Mouse (Mus musculus): Measurements from ENCODE around the gene Mrpl52.

The Mrpl52 gene

DNA sequence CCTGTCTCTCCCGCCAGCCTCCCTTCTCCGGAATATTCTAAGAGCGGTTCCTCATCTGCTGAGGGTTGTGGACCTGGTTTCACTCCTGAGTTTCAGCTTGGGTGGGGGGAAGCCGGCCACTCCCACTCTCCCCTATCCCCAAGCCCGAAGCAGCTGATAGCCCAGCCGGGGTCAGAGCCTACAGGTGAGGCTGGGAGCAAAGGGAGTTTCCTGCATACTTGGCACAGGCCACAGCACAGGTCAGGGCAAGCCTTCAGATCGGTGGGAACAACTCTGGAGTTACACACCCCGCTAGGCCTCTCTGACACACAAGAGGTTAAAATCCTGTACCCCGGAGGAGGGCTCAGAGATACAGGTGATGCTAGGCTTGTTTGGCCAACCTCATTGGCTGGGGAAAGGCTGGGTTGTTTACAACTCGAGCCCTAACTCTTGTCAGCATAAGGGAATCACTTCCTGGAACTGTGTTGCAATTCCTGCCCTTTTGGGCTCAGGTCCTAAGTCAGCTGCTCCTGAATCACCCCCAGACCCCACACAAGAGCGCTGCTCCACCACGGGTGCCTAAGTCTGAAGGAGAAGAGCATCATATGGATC lies 7.3 kb downstream of the Mrpl52 start:
- DNase-seq, result no peak

DNA sequence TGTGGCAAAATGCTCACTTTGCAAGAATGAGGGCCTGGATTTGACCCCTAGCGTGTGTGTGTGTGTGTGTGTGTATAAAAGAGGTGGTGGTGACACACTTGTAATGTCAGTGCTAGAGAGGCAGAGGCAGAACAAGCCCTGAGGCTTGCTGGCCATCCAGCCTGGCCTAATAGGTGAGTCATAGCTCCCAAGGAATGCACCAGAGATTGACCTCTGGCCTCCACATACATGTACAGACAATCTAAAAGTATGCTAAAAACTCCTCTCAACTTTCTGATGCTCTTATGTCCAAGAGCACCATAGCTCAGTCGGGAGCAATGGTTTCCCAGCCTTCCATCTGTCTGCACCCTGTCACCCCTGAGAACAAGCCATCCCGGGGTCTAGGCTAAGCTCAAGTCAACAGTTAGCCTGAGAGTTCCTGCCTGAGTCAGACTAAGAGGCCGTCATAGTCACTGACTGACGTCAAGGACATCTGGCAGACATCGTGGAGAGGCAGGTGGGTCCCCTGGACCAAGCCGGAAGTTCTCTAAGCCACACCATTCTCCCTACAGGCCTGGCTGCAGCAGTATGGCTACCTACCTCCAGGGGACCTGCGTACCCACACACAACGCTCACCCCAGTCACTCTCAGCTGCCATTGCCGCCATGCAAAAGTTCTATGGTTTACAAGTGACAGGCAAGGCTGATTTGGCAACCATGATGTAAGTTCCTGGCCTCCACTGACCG lies 8.6 kb downstream of the Mrpl52 start:
- DNase-seq, result no peak

DNA sequence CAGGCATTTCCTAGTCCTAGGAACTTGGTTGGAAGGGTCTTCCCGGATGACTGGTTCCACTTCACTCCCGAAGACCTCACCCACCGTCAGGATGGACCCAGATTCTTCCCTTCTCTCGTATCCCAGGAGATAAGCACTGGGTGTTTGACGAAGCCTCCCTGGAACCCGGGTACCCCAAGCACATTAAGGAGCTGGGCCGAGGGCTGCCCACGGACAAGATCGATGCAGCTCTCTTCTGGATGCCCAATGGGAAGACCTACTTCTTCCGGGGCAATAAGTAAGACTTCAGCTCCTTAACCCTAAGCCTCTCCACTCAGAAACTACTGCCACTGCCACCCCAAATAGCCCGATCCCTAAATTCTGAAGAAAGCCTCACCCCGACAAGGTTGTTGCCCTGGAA lies 12.4 kb downstream of the Mrpl52 start:
- no peak for DNase-seq

DNA sequence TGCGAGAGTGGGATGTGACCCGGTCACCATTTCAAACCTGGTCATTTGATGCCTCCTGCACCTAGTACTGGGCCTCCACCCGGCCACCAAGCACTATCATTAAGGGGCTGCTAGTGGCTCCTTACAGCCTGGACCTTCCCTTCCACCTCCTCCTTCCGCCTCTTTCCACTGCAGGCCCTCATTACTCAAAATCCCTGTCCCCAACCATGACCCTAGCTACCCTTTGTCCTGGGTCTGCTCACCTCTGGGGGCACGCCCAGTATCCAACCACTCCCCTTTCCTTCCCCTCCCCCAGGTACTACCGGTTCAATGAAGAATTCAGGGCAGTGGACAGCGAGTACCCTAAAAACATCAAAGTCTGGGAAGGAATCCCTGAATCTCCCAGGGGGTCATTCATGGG lies 12.9 kb downstream of the Mrpl52 start:
- DNase-seq, result no peak

DNA sequence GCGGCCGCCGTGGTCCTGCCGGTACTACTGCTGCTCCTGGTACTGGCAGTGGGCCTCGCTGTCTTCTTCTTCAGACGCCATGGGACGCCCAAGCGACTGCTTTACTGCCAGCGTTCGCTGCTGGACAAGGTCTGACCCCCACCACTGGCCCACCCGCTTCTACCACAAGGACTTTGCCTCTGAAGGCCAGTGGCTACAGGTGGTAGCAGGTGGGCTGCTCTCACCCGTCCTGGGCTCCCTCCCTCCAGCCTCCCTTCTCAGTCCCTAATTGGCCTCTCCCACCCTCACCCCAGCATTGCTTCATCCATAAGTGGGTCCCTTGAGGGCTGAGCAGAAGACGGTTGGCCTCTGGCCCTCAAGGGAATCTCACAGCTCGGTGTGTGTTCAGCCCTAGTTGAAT lies 13.8 kb downstream of the Mrpl52 start:
- DNase-seq, result no peak

DNA sequence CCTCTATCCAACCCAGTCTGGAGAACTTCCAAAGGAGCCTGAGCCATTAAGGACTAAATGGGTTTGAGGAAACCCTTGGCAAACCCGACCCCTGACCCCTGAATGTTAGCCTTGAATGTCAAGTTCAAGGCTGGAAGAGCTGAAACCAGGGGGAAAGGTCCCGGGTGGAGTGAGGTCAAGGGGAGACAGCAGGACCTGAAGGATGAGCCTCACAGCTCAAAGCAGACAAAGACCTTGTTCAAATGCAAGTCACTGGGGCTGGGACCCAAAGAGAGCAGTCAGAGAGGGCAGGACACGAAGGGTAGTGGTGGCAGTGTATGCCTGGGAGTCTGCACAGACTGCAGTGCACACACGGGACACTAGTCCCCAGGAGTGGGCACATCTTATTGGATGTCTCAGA lies 14.7 kb downstream of the Mrpl52 start:
- no peak for DNase-seq

DNA sequence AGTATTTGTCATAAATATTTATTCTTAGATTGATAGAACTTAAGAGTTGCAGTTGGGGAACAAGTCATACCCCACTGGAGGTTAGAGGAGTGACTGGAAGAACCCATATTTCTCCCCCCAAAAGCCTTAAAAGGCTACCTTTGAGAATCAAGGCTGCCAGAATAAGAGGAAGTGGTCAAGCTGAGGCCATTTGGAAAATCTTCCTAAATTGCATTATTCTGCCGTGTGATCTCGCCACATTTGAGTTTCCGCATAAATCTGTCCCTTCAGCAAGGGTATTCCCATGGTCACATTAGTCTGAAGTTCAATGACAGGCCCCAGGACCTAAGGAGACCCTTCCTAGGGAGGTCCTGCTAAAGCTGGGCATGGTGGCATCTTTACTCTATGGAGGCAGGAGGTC lies 15.8 kb downstream of the Mrpl52 start:
- DNase-seq, result no peak

DNA sequence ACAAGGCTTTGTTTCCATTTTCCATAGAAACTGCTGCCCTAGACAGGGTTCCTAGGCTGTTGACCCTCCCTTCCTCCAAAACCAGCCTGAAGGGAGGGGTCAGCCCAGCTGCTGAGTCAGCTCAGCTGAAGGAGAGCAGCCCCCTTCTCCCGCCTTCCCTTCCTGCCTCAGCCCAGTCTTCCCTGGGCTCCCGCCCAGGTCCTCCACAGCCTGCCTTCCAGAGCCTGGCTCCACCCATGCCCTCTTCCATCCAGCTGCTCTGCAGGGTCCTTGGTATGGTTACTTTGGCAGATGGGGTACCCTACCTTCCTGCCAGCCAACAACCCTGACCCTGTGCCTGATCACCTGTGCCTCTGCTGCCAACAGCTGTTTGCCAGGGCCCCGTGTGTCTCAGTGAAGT lies 16.5 kb downstream of the Mrpl52 start:
- no peak for DNase-seq

DNA sequence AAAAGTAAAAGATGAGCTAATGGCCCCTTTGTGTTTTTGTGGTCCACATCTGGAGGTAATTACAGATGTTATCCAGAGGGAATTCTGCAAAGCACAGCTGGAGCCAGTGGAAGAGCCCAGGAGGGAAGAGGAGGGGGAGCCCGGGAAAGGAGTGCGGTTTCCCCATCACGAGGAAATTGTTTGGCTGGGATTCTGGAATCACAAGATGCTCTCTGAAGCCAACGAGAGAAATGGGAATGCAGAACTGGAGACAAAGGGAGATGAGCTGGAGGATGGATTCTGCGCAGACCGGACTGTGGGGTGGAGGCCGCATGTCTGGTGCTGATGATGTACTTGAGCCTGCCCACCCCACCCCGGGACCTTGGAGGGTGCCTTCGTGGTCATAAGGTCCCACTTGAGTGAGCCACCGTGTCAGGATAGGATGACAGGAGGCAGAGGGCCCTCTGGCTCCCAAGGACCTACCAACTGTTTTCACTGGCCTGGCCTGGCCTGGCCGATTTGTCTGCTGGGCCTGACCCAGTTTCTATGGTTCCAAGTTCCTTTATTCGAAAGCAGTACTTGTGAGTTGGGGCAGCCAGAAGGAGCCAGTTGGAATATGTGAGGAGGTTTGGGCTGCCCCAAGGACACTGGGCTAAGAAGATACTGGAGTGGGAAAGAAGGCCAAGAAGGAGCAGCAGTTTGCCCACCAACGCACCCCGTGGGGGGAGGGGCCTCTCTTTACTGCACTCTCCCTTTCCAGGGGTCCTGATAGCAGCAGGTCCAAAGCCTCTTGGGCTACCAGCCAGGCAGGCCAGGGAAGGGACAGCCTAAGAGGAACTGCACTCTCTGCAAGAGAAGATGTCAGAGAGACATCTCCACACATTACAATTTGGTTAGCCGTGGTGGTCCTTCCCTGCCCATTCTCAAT lies 17.3 kb downstream of the Mrpl52 start:
- DNase-seq, result peak in 1 of 2 experiments; percentile 24

DNA sequence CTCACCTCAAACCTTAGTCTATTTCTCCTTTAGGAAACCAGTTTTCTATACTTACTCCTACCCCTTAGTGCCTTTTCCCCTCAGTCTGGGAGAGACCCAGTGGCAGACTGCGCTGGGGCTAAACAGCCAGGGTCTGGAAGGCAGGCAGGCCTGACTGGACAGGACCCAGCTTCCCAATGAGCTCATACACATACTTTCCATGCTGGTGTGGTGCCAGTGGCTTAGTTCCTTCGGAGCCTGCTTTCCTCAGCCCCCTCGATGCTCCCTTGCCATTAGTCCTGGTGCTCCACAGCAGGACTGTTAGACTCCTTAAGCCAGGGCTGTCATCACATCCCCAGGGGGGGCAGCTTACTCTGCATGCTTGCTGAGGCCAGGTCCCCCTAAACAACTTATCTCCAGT lies 18.8 kb downstream of the Mrpl52 start:
- DNase-seq, result no peak

DNA sequence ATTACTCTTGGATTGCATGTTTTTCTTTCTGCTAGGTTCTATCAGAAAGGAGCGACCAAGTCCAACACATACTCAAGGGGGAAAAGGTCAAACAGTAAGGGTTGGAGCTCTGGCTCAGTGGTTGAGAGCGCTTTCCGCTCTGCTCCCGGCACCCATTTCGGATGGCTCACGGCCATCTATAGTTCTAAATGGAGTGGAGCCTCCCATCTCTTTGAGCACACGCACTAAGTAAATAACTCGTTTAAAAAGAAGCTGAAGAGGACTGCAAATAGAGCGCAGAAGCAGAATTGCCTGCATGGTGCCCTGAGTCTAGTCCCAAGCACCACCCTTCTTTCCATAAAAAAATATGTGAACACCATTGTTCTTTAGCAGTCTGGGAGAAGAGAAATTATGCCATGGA lies 26.9 kb downstream of the Mrpl52 start:
- DNase-seq, result no peak

DNA sequence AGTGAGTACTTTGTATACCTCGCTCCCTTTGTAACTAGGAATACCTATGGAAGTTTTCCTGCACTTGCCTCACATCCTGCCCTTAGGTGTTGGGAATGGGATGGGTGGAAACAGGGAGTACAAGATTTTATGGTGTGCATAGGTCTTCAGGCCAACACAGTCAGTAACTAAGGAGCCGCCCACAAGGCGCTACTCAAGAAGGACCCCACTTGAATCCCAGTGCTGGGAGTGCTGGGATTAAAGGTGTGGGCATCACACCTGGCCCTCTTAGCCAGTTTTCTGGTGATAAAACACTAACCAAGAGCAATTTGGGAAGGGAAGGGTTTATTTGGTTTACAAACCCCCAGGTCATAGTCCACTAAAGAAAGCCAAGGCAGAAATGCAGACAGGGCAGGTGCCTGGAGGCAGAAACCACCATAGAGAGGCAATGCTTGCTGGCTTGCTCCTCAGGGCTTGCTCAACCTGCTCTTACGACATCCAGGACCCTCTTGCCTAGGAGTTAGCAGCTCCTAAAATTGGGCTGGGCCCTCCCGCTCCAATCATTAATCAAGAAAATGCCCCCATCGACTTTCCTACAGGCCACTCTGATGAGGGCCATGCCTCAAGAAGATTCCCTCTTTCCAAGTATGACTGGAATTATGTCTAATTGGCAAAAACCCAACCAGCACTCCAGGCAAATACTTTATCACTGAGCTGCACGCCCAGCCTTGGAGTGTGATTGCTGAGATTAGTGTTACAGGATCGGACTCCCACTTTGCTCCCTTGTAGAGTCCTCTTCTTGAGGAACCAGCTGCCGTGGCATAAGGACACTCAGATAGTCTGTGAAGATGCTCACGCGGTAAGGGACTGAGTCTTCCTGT lies 28.2 kb downstream of the Mrpl52 start:
- DNase-seq, result no peak

DNA sequence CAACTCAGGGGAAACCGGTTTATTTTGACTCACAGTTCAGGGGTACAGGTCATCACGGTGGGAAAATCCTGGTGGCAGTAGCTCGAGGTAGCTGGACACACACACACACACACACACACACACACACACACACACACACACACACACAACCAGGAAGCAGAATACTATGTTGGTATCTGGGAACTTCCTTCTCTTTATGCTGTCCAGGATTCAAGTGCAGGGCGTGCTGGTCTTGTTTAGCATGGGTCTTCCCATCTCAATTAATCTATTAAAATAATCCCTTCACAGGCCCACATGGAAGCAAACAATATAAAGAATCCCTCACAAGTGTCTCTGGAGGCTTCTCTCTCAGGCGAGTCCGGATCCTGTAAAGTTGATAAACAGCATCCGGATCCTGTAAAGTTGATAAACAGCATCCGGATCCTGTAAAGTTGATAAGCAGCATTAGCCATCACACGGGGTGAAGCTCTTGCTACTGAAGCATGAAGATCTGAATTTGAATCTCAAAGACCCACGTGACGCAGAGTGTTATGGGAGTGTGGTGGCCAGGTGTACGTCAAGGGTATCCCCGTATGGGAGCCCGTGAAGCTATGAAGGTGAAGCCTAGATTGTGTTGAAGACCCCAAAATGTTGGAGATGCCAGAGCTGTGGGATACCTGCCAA lies 31.3 kb downstream of the Mrpl52 start:
- no peak for DNase-seq

DNA sequence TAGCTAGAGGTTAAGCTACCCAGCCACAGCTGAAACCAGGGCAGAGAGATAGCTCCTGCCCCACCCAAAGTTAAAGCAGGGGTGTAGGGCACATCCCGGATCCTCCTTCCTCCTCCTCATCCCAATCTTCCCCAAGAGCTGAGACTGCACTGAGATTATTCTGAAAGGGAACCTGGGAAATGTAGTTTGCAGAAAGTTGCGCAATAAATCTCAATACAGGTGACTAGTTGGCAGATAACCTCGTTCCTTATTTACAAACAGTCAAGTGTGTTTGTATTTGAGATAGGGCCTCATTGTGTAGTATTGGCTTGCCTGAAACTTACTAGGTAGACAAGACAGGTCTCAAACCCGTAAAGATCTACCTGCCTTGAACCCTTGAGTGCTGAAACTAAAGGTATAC lies 35.4 kb downstream of the Mrpl52 start:
- DNase-seq, result no peak

DNA sequence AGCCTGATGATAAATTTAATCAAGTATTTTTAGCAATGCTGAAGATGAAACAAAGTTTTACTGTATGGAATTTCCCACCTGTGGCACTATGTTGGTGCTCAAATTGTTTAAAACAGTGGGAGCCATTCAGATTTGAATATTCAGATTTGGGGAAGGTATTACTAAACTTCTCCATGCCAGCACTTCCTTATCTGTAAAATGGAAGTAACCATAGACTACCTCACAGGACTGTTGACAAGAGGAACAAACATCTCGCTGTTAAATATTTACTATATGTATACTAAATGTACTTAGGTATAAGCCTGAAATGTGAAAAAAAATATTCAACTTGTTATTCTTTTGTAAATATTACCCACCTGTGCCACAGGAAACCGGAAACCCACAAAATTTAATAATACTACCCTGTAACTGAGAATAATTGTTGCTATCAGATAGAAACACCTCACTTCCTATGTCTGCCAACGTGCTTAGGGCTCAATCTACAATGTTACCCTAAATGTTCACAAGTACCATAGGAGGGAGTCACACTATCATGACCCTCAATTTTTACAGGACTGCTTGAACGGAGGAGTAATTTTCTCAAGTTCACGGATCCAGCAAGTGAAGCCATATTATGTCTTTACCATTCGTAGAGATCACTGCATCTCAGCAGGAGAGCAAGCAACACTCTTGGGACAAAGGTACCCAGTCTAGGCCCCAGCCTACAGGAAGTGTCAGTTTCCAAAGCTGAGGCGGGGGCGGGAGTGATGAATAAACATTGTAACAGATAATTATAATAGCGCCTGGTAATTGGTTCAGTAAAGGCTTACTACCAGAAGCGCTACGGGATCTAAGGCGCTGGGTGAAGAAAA lies 36.6 kb downstream of the Mrpl52 start:
- no peak for DNase-seq

DNA sequence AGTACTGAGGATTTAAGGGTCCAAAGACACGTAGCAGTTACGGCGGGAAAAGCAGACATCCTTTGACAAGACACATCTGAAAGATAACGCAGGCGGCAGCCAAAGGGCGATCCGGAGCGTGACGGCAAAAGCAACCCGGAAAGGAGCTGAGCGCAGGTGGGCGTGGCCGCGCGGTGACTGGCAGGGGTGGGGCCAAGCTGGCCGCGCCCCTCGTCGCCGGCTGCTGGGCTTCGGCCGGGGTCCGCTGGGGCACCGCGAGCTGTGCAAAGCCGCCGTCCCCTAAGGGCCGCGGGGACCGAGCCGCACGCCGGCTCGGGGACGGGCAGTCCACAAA lies 37.2 kb downstream of the Mrpl52 start, which contains the start of gene Lrp10:
TSS of gene Lrp10 (plus strand) at position 179 of the 334 bp plus-strand sequence.
- peak; percentile 91 to 93 for DNase-seq

DNA sequence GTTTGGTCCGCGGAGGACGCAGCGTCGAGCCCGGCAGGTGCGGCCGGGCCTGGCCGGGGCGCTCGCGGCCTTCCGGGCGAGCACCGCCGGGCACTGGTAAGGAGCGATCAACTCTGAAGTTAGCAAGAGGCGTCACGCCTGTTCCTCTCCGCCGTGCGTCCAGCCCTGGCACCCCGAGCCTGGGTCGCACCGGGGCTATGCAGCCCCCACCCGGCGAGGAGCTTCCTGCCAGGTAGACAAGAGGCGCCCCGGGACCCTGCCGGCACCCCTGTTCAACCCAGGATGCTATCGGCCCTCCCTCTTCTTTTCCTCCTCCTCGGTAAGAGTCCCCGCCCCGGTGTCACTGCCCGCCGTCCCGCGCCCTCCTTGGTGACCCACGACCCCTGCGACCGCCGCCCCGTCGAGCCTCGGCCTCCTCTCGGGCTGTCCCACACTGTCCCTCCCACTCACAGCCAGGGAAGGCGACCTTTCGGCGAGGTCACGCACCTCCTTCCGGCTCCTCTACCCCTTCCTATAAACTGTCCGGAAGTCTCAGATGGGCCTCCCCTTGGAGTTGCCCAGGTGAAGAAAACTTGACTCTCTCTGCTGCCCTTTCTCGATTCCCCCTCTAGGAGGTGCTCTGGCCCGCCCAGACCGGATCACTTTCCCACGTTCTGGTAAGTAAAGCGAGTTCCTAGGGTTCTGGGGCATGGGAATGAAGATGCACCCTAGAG lies 37.7 kb downstream of the Mrpl52 start:
- DNase-seq, result peak; percentile 67 to 70

DNA sequence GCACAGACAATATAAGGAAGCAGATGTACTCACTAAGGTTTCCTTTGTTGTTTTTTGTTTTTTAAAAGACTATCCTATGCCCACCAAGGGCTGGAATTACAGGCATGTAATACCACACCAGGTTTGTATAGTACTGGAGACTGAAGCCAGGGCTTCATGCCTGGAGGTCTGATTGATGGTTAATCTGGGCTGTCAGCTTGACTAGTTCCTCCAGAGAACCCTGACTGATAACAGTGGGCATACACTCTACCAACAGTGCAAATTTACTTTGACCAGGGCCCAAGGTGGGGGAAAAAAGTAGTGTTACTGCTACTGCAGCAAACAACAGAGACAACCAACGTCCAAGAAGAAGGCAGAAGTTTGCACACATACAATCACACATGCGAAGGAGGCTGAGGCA lies 44.8 kb downstream of the Mrpl52 start:
- DNase-seq, result no peak

DNA sequence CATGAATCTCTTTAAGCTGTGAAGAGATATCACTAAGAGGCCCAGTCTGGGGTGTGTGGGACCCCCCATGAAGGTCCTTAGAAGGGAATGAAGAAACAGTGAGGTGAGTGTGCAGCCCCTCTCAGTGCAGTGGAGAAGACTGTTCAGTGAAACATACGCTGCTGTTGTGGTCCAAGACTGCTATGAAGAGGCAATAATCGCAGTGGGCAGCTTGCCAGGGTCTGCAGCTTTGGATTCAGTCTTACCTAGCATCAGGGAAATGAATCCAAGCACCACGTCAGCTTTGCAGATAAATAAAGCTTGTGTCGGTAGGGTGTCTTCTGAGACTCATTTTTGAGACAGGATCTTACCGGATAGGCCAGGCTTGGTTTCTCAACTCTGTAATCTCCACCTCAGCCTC lies 46.0 kb downstream of the Mrpl52 start:
- no peak for DNase-seq

DNA sequence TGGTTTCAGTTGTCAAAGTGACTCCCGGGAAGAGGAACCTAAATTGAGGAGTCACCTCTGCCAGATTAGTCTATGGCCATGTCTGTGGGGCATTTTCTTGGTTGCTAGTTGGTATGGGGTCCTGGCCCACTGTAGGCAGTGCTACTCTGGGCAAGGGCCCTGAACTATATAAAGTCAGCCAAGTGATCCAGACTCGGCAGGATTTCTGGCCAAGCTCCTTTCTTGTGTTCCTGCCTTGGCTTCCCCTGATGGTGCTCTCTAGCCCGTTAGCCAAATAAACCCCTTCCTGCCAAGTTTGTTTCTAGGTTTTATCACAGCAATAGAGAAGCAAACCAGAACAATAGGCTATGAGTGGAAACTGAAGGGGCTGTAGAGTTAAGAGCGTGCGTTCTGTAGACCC lies 48.0 kb downstream of the Mrpl52 start:
- no peak for DNase-seq

Data from cerebellum, adult 18-20 months (tissue).